Mouse (Mus musculus): ENCODE data around the gene Zfp951. TPM values are rescaled to one million over a fixed set of nuclear protein-coding genes. Genes with fewer than 3 reads are reported as not detected.
"Not testable (repeated sequence)": the region's sequence is repeated elsewhere in the genome, so short reads cannot be mapped to it uniquely, and the experiment has no call there.

Gene Zfp951
- polyA plus RNA-seq (2016; fragmentation: Nextera tagmentation; extraction: Ambion mirVana): 3.1 and 3.4 TPM in 2 replicates

GRCm38 (mm10) chr5:104859962-104860525 lies at the start of gene Zfp951:
Gene Zfp951, minus strand, starts transcription at chr5:104860070.
- WGBS: 31% methylated on average over 12 of the region's 12 CpGs
- not testable (repeated sequence) for H3K4me1 ChIP-seq; H3K36me3 ChIP-seq; H3K27ac ChIP-seq; H3K9me3 ChIP-seq (replicated peaks); H3K27me3 ChIP-seq (ENCODE audit: low read depth, poor library complexity, severe bottlenecking)
- peak; percentile 29 for DNase-seq (ENCODE audit: low spot score)
- H3K4me3 ChIP-seq: peak within 1 kb of the TSS; percentile 33

DNA sequence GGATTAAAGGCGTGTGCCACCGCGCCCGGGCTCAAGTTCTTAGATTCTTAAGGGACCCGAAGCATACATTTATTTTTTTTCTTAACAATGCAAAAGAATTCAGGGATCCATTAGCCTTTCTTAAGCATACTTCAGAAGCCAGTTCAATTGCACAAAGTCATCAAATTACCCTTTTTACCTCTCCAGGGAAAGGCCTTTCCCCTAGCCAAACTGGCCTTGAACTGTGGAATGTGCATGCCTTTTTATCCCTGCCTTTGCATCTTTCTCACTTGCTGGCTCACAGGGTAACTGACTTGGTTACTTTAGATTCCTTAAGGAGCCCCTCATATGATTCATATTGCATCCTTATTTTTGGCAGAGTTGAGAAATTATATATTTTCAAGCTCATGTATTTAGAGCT lies 46.7 kb upstream of the Zfp951 start:
- WGBS: 87% methylated on average over 5 of the region's 5 CpGs
- DNase-seq (ENCODE audit: low spot score); H3K27ac ChIP-seq; H3K9me3 ChIP-seq (replicated peaks); H3K4me1 ChIP-seq; H3K27me3 ChIP-seq (ENCODE audit: low read depth, poor library complexity, severe bottlenecking); H3K36me3 ChIP-seq; H3K4me3 ChIP-seq: not testable (repeated sequence)

- not testable (repeated sequence) for H3K27me3 ChIP-seq (ENCODE audit: low read depth, poor library complexity, severe bottlenecking); H3K27ac ChIP-seq; H3K9me3 ChIP-seq (replicated peaks); H3K4me1 ChIP-seq; H3K36me3 ChIP-seq; DNase-seq (ENCODE audit: low spot score)
- peak overlapping the region; percentile 33 for H3K4me3 ChIP-seq
- WGBS: 46% methylated on average over 10 of the region's 15 CpGs
Measured at GRCm38 (mm10) chr5:104859045-104859961, 567 bp downstream of the Zfp951 start.

DNA sequence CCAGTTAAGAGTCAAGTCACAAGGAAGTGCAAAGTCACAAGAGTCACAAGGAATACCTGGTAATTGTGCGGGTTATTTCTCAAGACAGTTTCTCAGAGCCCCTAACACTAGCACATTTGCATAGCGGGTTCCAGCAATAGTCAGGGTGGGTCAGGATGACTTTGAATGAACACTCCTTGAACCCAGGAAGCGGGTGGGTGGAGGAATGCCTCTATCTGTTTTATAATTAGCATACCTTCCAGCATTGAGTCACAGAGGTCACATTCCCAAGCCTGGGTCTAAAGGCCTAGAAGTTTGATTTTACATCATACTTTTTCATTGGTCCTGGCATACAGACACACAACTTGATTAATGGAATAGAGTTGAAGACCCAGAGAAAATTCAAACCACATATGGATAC lies 5.3 kb downstream of the Zfp951 start:
- H3K4me3 ChIP-seq; DNase-seq (ENCODE audit: low spot score); H3K27me3 ChIP-seq (ENCODE audit: low read depth, poor library complexity, severe bottlenecking); H3K27ac ChIP-seq; H3K4me1 ChIP-seq; H3K9me3 ChIP-seq (replicated peaks); H3K36me3 ChIP-seq: not testable (repeated sequence)
- WGBS: 94% methylated on average over 3 of the region's 3 CpGs

DNA sequence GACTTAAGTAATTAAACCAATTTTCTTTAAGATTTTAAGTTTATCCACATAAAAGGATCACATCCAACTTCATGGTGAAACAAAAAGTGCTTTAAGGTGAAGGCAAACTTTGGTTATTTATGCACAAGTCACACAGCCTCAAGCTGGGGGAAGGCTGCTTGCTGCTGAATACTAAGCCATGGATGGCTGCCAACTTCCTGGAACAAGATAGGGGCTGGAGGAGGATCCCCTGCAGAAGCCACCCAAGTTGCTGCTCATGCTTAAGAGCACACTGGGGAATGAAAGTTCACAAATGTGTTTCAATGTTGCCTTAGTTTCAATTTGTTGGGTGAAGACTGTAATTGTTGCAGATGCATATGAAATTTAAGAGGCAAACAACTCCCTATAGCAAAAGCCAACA lies 26.5 kb downstream of the Zfp951 start:
- H3K27me3 ChIP-seq (ENCODE audit: low read depth, poor library complexity, severe bottlenecking): no peaks in the 10 kb centered on the region
- H3K4me1 ChIP-seq: no peaks in the 10 kb centered on the region
- 0 out of 2 replicates have a peak, but pooled peaks cover 3% of the 10 kb centered on the region for H3K9me3 ChIP-seq (replicated peaks)
- peaks cover 7% of the 10 kb centered on the region for H3K36me3 ChIP-seq
- H3K4me3 ChIP-seq: no peak overlapping the region
- no peak overlapping the region for H3K27ac ChIP-seq
- no peak for DNase-seq (ENCODE audit: low spot score)

- Histone ChIP-seq H3K36me3 (peaks cover 7% of the 10 kb centered on the region; the same call in 1 of the 2 replicates), H3K9me3 (replicated peaks) (peaks cover 5% of the 10 kb centered on the region; the same call in 1 of the 2 replicates), H3K4me3 (no peak overlapping the region), H3K27me3 (ENCODE audit: low read depth, poor library complexity, severe bottlenecking) (no peaks in the 10 kb centered on the region), H3K4me1 (no peaks in the 10 kb centered on the region), H3K27ac (no peak overlapping the region)
- 85% methylated on average over 1 of the region's 1 CpGs for WGBS
- DNase-seq (ENCODE audit: low spot score): no peak
Measured at GRCm38 (mm10) chr5:104829611-104830010, 30.3 kb downstream of the Zfp951 start.

- H3K27me3 ChIP-seq (ENCODE audit: low read depth, poor library complexity, severe bottlenecking); H3K4me3 ChIP-seq; H3K9me3 ChIP-seq (replicated peaks); H3K36me3 ChIP-seq; H3K27ac ChIP-seq; DNase-seq (ENCODE audit: low spot score); H3K4me1 ChIP-seq: not testable (repeated sequence)
- WGBS: 86% methylated on average over 6 of the region's 6 CpGs
Measured at GRCm38 (mm10) chr5:104770138-104770537, 89.7 kb downstream of the Zfp951 start.

Other genes with a start within 250 kb of the Zfp951 start
- gene Abcg3, start 122.6 kb upstream of the Zfp951 start, polyA plus RNA-seq (2016; fragmentation: Nextera tagmentation; extraction: Ambion mirVana): 0.14 and 0.23 TPM in 2 replicates